Mouse (Mus musculus) neural tube, embryonic 14.5 days (tissue): Measurements from ENCODE around the gene Gm20716. TPM values are rescaled to one million over a fixed set of nuclear protein-coding genes. Genes with fewer than 3 reads are reported as not detected.

Experiments
- ATAC-seq: fragments of 200-750 bp; cut with Nextera tagmentation; 2 replicates; pipeline ENCODE4 v1.8.0; 2017; ENCODE audit warnings: low read depth, mild to moderate bottlenecking, moderate TSS enrichment, moderate library complexity
- H3K27ac ChIP-seq: fragments of 300-500 bp; sonication (generic); 2 replicates; pipeline ENCODE4 v1.5.1; 2014; ENCODE audit warnings: low read depth, mild to moderate bottlenecking, control low read depth, low read length, moderate library complexity, mixed read lengths
- H3K27me3 ChIP-seq: fragments of 300-500 bp; sonication (generic); 2 replicates; pipeline ENCODE4 v1.6.1; 2014; ENCODE audit warnings: low read length; ENCODE audit not compliant: control insufficient read depth, insufficient read depth
- H3K36me3 ChIP-seq: fragments of 300-500 bp; sonication (generic); 2 replicates; pipeline ENCODE4 v1.6.1; 2014; ENCODE audit warnings: low read length, mixed read lengths; ENCODE audit not compliant: control insufficient read depth, insufficient read depth
- H3K4me1 ChIP-seq: fragments of 300-500 bp; sonication (generic); 2 replicates; pipeline ENCODE4 v1.6.1; 2014; ENCODE audit warnings: low read length; ENCODE audit not compliant: control insufficient read depth, insufficient read depth
- H3K4me2 ChIP-seq: fragments of 300-500 bp; sonication (generic); 2 replicates; pipeline ENCODE4 v1.6.1; 2014; ENCODE audit warnings: mild to moderate bottlenecking, low read depth, low read length, control low read depth
- H3K4me3 ChIP-seq: fragments of 300-500 bp; sonication (generic); 2 replicates; pipeline ENCODE4 v1.5.1; 2014; ENCODE audit warnings: low read depth, low read length, control low read depth, mixed read lengths
- H3K9ac ChIP-seq: fragments of 300-500 bp; sonication (generic); replicated peaks from 2 replicates; pipeline ENCODE4 v1.6.1; 2014; ENCODE audit warnings: low read depth, mild to moderate bottlenecking, control low read depth, low read length, mixed read lengths
- H3K9me3 ChIP-seq: fragments of 300-500 bp; sonication (generic); 2 replicates; pipeline ENCODE4 v1.6.1; 2016; ENCODE audit warnings: low read length; ENCODE audit not compliant: control insufficient read depth
- WGBS: fragments of 180-500 bp; shearing (Covaris S2); extraction: QIAGEN DNeasy Blood & Tissue Kit; methylation state at CpG from one replicate; pipeline ENCODE4 v1.1.7; 2014; 5-methylcytosine and 5-hydroxymethylcytosine counted together
- polyA plus RNA-seq: library from polyadenylated mRNA; unstranded; fragments of >200 nt; fragmentation: Nextera tagmentation; extraction: Ambion mirVana; gene quantifications from 2 replicates; pipeline ENCODE4 v1.2.1, GENCODE M21; 2014

Gene Gm20716
- polyA plus RNA-seq, 1 experiment from 2014 or later = 31.3 TPM

DNA sequence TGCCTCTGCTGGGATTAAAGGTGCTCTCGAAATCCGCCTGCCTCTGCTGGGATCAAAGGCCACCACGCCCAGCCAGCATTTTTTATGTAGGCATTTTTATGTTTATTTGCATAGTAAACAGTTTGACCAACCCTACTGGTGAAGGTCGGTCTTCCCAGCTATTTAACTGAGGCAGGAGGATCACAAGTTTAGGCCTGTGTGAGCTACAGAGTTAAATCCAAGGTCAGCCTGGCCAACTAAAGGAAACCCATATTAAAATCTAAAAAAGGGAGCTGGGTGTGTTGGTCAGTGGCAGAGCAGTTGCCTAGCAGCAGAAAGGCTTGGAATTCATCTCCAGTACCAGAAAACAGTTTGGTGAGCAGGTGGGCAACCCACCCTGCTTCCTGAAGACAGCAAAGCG is 3.1 kb upstream of the Gm20716 start:
- 96% methylated on average over 5 of the region's 5 CpGs for WGBS
- Histone ChIP-seq H3K4me1 (peaks cover 24% of the 10 kb centered on the region), H3K4me3 (no peak overlapping the region), H3K27me3 (no peaks in the 10 kb centered on the region), H3K4me2 (no peak overlapping the region), H3K9me3 (no peaks in the 10 kb centered on the region), H3K9ac (no peak overlapping the region), H3K36me3 (no peaks in the 10 kb centered on the region), H3K27ac (no peak overlapping the region)
- ATAC-seq = no peak

DNA sequence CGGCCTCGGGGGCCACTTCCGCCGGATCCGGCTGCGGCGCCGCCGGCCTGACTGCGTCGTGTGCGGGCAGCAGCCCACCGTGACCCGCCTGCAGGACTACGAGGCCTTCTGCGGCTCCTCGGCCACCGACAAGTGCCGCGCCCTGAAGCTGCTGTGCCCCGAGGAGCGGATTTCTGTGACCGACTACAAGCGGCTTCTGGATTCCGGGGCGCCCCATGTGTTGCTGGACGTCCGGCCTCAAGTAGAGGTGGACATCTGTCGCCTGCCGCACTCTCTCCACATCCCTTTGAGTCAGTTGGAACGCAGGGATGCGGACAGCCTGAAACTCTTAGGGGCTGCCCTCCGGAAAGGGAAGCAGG is 1.3 kb upstream of the Gm20716 start:
- WGBS = 63% methylated on average over 33 of the region's 33 CpGs
- no peak overlapping the region for H3K27ac ChIP-seq
- 0 out of 2 replicates have a peak, but pooled peaks have one; percentile 3 for ATAC-seq
- H3K4me1 ChIP-seq = peaks cover 24% of the 10 kb centered on the region
- no peaks in the 10 kb centered on the region for H3K9me3 ChIP-seq
- no peaks in the 10 kb centered on the region for H3K27me3 ChIP-seq
- peak overlapping the region; percentile 99 for H3K4me3 ChIP-seq
- no peaks in the 10 kb centered on the region for H3K36me3 ChIP-seq
- peak overlapping the region; percentile 99 for H3K4me2 ChIP-seq
- H3K9ac ChIP-seq = peak overlapping the region; percentile 90; the same call in 1 of the 2 replicates

DNA sequence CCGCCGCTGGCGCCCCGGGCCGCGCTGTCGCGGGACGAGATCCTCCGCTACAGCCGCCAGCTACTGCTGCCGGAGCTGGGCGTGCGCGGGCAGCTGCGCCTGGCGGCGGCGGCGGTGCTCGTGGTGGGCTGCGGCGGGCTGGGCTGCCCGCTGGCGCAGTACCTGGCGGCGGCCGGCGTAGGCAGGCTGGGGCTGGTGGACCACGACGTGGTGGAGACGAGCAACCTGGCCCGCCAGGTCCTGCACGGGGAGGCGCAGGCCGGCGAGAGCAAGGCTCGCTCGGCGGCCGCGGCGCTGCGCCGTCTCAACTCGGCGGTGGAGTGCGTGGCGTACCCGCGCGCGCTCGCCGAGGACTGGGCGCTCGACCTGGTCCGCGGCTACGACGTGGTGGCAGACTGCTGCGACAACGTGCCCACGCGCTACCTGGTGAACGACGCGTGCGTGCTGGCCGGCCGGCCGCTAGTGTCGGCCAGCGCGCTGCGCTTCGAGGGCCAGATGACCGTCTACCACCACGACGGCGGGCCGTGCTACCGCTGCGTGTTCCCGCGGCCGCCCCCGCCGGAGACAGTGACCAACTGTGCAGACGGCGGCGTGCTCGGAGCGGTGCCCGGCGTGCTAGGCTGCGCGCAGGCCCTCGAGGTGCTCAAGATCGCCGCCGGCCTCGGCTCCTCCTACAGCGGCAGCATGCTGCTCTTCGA is 758 bp upstream of the Gm20716 start:
- Histone ChIP-seq H3K4me2 (peak overlapping the region; percentile 99), H3K4me3 (peak overlapping the region; percentile 99), H3K9me3 (no peaks in the 10 kb centered on the region), H3K27me3 (no peaks in the 10 kb centered on the region), H3K4me1 (peaks cover 24% of the 10 kb centered on the region), H3K27ac (peak overlapping the region; percentile 95), H3K36me3 (peaks cover 4% of the 10 kb centered on the region; the same call in 1 of the 2 replicates), H3K9ac (peak overlapping the region; percentile 90)
- ATAC-seq = peak; percentile 68
- 4% methylated on average over 79 of the region's 105 CpGs for WGBS

DNA sequence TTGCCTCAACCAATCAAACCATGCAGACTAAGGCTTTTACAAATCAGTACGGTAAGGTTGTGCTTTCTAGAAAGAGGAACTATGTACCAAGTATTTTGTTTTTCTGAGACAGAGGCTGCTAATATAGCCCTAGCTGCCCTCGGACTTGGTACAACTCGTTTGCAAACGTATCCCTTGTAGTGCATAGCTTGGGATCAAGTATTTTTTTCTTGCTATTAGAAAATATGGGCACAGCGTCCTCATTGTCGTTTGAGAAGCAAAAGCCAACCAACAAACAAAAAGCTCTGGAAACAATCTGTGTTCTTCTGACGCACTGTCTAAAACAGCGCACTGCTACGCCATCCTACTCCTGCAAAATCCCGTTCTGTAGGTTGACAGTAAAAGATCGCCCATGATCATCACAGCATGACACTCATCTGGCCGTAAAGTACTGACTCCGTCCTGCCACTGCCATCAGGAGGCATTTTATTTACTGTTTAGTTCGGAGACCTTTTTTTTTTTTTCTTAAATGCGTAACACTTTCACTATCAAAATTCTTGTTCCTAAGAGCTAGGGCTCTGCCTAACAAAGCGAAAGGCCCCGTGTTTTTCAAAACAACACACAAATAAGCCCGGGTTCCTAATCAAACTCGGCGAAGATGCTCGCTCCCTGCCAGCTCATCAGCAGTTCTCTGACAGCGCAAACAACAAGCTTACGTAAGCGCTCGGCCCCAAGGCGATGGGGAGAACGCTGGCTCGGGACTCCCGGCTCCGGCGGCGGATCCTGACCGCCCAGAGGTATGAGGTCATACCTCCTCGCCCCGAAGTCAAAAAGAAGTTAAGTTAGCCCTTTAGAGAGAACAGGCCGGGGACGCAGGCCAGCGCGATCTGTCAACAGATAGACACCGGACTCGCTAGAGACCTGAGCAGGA is 793 bp downstream of the Gm20716 start:
- H3K9me3 ChIP-seq = no peaks in the 10 kb centered on the region
- H3K9ac ChIP-seq = peak overlapping the region; percentile 90
- H3K36me3 ChIP-seq = peaks cover 18% of the 10 kb centered on the region
- H3K27ac ChIP-seq = peak overlapping the region; percentile 95
- peaks cover 24% of the 10 kb centered on the region for H3K4me1 ChIP-seq
- H3K4me3 ChIP-seq = peak overlapping the region; percentile 99
- 0 out of 2 replicates have a peak, but pooled peaks have one; percentile 3 for ATAC-seq
- peak overlapping the region; percentile 99 for H3K4me2 ChIP-seq
- H3K27me3 ChIP-seq = no peaks in the 10 kb centered on the region
- 20% methylated on average over 41 of the region's 41 CpGs for WGBS

DNA sequence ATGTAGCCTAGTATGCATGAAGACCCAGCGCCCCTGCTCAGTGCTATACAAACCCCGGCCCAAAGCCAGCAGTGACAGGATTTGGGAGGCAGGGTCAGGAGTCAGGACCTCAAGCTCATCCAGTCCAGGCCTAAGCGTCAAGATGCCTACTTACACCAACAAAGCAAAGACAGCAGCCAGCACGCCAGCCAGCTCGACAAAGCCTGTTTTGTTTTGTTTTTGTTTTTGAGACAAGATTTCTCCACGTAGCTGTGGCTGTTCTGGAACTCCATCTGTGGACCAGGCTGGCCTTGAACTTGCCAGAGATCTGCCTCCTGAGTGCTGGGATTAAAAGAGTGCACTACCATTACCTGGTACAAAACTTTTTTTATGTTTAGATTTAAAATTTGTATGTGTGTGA is 6.8 kb downstream of the Gm20716 start:
- 90% methylated on average over 6 of the region's 6 CpGs for WGBS

DNA sequence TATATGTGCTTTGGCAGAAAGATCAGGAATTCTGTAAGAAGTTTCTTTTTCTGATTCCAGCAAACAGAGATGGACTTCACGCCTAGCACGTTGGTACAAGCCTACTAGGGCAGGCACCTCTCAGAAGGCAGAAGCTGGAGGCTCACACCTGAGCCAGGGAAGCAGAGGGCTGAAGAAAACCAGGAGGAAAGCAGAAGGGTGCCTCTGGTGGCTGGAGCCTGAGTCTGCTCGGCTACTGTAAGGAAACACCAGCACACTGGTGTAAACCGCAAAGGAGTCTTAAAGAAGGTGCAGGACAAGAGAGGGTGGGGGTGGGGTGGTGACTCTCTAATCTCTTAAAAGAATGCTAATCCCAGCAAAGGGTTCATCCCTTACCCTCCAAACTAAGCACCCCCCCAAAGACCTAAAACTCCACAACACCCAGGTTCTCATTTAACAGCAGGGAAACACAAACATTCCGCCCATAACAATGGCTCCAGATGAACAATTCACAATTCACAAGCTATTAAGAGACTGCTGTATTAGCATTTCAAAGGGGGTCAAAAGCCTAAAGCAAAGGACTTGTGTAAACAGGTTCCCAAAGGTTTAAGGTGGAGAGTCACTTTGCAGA is 16.3 kb downstream of the Gm20716 start:
- WGBS = 37% methylated on average over 5 of the region's 5 CpGs
- no peaks in the 10 kb centered on the region for H3K4me1 ChIP-seq
- no peak overlapping the region for H3K4me3 ChIP-seq
- ATAC-seq = no peak
- peaks cover 34% of the 10 kb centered on the region for H3K36me3 ChIP-seq
- no peaks in the 10 kb centered on the region for H3K27me3 ChIP-seq
- no peaks in the 10 kb centered on the region for H3K9me3 ChIP-seq
- H3K27ac ChIP-seq = no peak overlapping the region
- H3K9ac ChIP-seq = no peak overlapping the region
- no peak overlapping the region for H3K4me2 ChIP-seq

More for the DNA sequence above, 6.8 kb downstream of the Gm20716 start:
- ATAC-seq = no peak
- Histone ChIP-seq H3K9me3 (no peaks in the 10 kb centered on the region), H3K36me3 (peaks cover 57% of the 10 kb centered on the region), H3K9ac (no peak overlapping the region), H3K4me1 (no peaks in the 10 kb centered on the region; the same call in 1 of the 2 replicates), H3K27ac (no peak overlapping the region), H3K27me3 (no peaks in the 10 kb centered on the region), H3K4me2 (no peak overlapping the region), H3K4me3 (no peak overlapping the region)

DNA sequence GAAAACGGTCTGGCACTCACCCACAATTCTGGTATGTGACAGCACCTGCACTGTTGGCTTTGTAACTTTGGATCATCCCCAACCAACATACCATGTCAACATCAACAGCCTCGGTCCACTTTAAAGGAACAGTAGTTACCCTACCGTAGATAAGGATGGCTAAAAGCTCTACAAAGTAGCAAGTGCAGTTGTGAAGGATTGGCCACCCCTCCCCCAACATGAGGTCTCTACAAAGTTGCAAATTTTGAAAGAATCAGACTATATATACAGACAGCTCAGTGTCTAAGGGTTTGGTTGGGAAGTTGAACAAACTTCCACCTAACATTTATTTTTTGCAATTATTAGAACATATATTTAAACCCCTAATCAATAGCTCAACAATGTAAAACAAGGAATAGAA is 22.3 kb downstream of the Gm20716 start:
- H3K4me3 ChIP-seq = peak overlapping the region; percentile 97; the same call in 1 of the 2 replicates
- H3K9ac ChIP-seq = no peak overlapping the region
- peaks cover 14% of the 10 kb centered on the region for H3K36me3 ChIP-seq

DNA sequence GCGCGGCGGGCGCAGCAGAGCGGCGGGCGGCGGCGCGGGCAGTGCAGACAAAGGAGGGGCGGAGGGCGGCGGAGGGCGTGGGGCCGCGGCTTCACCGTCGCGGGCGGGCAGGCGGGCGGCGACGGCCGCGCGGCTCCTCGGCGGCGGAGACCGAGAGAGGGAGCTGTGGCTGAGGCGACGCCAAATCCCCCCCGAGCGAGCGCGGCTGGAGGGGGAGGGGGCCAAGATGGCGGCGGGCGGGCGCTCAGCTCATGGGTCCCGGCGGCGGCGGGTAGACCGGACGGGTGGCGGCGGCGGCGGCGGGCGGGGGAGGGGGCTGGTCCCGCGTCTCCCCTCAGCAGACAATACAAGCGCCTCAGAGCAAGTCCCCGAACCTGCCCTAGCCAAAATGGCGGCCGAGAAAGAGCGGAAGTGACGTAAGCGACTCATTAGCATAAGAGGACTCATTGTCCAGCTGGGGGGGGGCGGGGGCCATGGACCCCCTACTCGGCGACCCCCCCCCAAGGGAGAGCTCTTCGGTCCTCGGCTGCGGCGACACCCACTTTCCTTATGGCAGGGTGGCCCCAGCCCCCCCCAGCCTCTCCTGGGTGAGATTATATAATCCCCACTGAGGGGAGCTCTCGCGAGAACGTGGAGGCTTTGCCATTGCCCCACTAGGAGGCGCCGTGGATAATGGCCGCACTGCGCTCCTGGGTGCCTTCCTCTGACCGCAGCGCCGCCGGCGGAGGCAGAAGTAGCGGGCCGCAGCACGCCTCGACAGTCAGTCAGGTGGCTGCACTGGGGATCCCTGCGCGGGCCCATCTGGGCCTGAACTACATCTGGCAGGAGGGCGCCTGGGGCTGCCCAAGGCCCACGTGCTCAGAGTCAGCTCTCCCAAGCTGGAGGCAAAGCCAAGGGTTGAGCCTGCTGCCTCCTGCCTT is 23.2 kb downstream of the Gm20716 start, which contains the start of gene Adnp:
Gene Adnp (minus strand): TSS at position 388 of the 920 bp plus-strand sequence.
- Histone ChIP-seq H3K27ac (peak within 1 kb of the TSS; percentile 100), H3K4me2 (peak within 1 kb of the TSS; percentile 58), H3K4me3 (peak within 1 kb of the TSS; percentile 97), H3K9me3 (no peaks in the 10 kb centered on the region), H3K27me3 (no peaks in the 10 kb centered on the region), H3K9ac (peak within 1 kb of the TSS; percentile 100), H3K4me1 (peaks cover 9% of the 10 kb centered on the region; the same call in 1 of the 2 replicates), H3K36me3 (peaks cover 5% of the 10 kb centered on the region; the same call in 1 of the 2 replicates)
- peak; percentile 87 for ATAC-seq
- 1% methylated on average over 34 of the region's 89 CpGs for WGBS

More for the DNA sequence above, 22.3 kb downstream of the Gm20716 start:
- WGBS = 92% methylated on average over 3 of the region's 3 CpGs
- Histone ChIP-seq H3K27me3 (no peaks in the 10 kb centered on the region), H3K4me1 (peaks cover 7% of the 10 kb centered on the region; the same call in 1 of the 2 replicates), H3K4me2 (no peak overlapping the region), H3K27ac (peak overlapping the region; percentile 100), H3K9me3 (no peaks in the 10 kb centered on the region)
- ATAC-seq = no peak
